ENCODE assay signal across 10 mouse cellular contexts in genomic region chr4:45474832-45475231, GRCm38 (mm10). TPM values are rescaled to one million over a fixed set of nuclear protein-coding genes. Genes with fewer than 3 reads are reported as not detected.
A peak's percentile ranks its signal among the peaks of the same experiment; 100 is the strongest.
DNase-seq lines count a peak whose midpoint lies in the region; ATAC-seq and TF ChIP-seq lines count a peak whose summit lies in the region.
"Had no signal": no experiment of that assay in that cellular context is flagged by ENCODE, and none has a peak within 500 bp of the region (broad histone marks: within the 10 kb centered on the region; RNA-seq: fewer than 3 reads in every experiment).

No protein-coding gene starts in this region.

- no peak for TF ChIP-seq CTCF in lung, embryonic 14.5 days (IDR thresholded peaks at IDR 0.05; ENCODE audit: low read depth)

- H3K4me3 ChIP-seq in lung, embryonic 14.5 days (ENCODE audit: low read depth, low read length), result no peak overlapping the region
- H3K4me3 ChIP-seq: embryonic facial prominence, embryonic 15.5 days had no signal

- no peak for DNase-seq in lung, embryonic 14.5 days
- DNase-seq in lung, postnatal 10 days, result no peak
- peak; percentile 47 to 48 for DNase-seq in gastrocnemius, postnatal 36 days
- peak; percentile 65 for DNase-seq in heart, postnatal 25 days (ENCODE audit: low spot score)
- peak; percentile 61 for DNase-seq in yolk sac, embryonic 10.5 days (ENCODE audit: low spot score)
- no peak for DNase-seq in layer of hippocampus, postnatal 14 days (ENCODE audit: low spot score in 2 of 2)
- DNase-seq in cerebellum, postnatal 4 days (ENCODE audit: low spot score in 2 of 2), result no peak
- DNase-seq: cerebellum, adult 2 months had no signal

- H3K9me3 ChIP-seq in lung, embryonic 14.5 days (ENCODE audit: low read depth, low read length), result no peaks in the 10 kb centered on the region
- H3K9me3 ChIP-seq: embryonic facial prominence, embryonic 15.5 days had no signal

- H3K9ac ChIP-seq in lung, embryonic 14.5 days, result no peak overlapping the region
- H3K9ac ChIP-seq: embryonic facial prominence, embryonic 15.5 days; liver, embryonic 14.5 days had no signal

- intact Hi-C loops in gastrocnemius, postnatal 36 days (cut with DNase I), result loop anchor here (5.0 kb wide), 1 partner anchor 52 kb away; no protein-coding TSS in a partner anchor
- intact Hi-C loops in heart, postnatal 25 days (cut with DNase I), result loop anchor here (5.0 kb wide), 1 partner anchor 52 kb away; no protein-coding TSS in a partner anchor

- H3K27me3 ChIP-seq in lung, embryonic 14.5 days (ENCODE audit: insufficient read depth, low read length), result no peaks in the 10 kb centered on the region
- H3K27me3 ChIP-seq: embryonic facial prominence, embryonic 15.5 days had no signal

- ATAC-seq in lung, embryonic 14.5 days (ENCODE audit: insufficient read depth), result no peak

- peaks cover 57% of the 10 kb centered on the region for H3K4me1 ChIP-seq in lung, embryonic 14.5 days (ENCODE audit: insufficient read depth)

- WGBS in lung, embryonic 14.5 days, result 54% methylated on average over 5 of the region's 5 CpGs

- H3K36me3 ChIP-seq in lung, embryonic 14.5 days (ENCODE audit: insufficient read depth), result no peaks in the 10 kb centered on the region
- H3K36me3 ChIP-seq: embryonic facial prominence, embryonic 15.5 days had no signal

- peak overlapping the region; percentile 93; the same call in 1 of the 2 replicates for H3K27ac ChIP-seq in lung, embryonic 14.5 days (ENCODE audit: low read depth)
- H3K27ac ChIP-seq: embryonic facial prominence, embryonic 15.5 days; liver, embryonic 14.5 days had no signal

- H3K4me2 ChIP-seq in lung, embryonic 14.5 days, result no peak overlapping the region
- H3K4me2 ChIP-seq: embryonic facial prominence, embryonic 15.5 days had no signal

RNA-seq across cellular contexts. Expression of gene Shb, which starts 57.4 kb away (rescaled TPM):
- 10.6 TPM in 2 replicates for polyA plus RNA-seq in lung, embryonic 14.5 days (2014; fragmentation: Nextera tagmentation; extraction: Ambion mirVana)
- total RNA-seq in gastrocnemius, postnatal 36 days (2021), result 1 to 10 TPM; 6.3 to 6.7 TPM
- 10 to 100 TPM; 34.9 to 37.7 TPM for total RNA-seq in heart, postnatal 25 days (2021)
- total RNA-seq in layer of hippocampus, postnatal 14 days (2021), result 10 to 100 TPM; 21.5 to 24.9 TPM

Comparison
In these comparisons a context has a peak if more than half of its experiments do, and no peak if none do; other contexts are left out.
1. DNase-seq: peak in gastrocnemius, postnatal 36 days (2 of 2), heart, postnatal 25 days (single experiment) and yolk sac, embryonic 10.5 days (single experiment); none in lung, embryonic 14.5 days (single experiment), lung, postnatal 10 days (single experiment), layer of hippocampus, postnatal 14 days (0 of 2) and cerebellum, postnatal 4 days (0 of 2).